Mouse (Mus musculus) megakaryocyte, embryonic 14.5 days (primary cell): ENCODE results near the gene Hmcn1.

Source experiments
- FLI1 ChIP-seq: IDR thresholded peaks from 2 replicates; pipeline ENCODE4 v1.6.1; 2012; ENCODE audit warnings: low read length, inconsistent platforms, mixed read lengths
- GATA1 ChIP-seq: IDR thresholded peaks from 3 replicates; pipeline ENCODE4 v1.6.1; 2012; ENCODE audit warnings: mixed read lengths, low read length, inconsistent platforms, borderline replicate concordance

DNA sequence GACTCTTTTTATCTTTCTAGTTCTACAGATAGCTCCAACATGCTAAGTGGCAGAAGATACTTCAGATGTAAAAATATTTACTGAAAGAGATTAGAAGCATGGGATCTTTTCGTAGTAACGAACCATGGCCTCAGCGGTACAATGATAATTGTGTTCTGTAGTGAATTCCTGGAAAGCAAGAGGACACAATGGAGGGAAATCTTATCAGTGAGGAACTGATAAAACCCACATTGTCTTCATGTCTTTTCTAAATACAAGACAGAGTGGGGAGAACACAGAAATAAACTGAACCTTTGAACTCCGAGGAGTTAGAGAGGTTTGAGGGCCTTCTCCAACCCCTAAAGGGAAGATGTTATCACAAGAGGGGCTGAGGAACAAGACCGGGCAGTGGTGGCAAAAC is 126.6 kb downstream of the Hmcn1 start:
- TF ChIP-seq GATA1 (no peak), FLI1 (no peak)
